Mouse (Mus musculus): ENCODE results near the gene Cd37.
A peak's percentile ranks its signal among the peaks of the same experiment; 100 is the strongest.

Gene Cd37

DNA sequence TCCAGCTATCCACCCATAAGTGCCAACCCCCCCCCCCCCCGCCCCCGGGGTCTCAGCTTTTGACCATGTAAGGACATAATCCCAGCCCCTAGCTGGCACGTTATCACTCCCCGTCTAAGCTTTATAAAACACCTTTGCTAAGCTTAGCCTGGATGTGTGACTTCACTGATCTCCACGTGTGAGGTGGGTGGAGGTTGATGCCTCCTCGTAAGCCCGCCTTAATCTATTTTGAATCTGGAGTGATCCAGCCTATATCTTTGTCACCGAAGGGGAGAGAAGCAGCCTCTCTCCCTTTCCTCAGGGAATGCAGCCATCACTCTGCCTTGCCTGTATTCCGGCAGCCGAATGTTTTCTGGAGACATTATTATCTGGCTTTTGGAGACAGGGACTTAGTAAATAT, 36.3 kb downstream of the Cd37 start:
- no peak for DNase-seq (ENCODE audit: low spot score)

DNA sequence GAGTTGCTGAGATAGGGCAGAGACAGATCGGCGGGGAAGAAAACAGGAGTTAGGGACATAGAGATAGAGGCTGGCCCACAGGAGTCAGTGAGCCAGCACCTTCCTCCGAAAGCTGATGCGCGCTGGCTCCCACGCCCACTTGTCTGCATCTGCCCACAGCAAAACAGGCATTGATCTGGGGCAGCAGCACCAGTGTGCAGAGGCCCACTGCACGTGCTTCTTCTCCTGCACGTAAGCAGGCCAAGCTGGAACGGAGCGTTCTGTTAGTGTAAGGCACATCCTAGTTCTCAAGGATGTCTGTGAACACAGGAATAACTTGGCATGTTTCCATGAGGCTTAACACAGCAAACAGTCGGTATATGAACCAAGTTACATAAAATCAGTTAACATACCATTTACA, 40.0 kb downstream of the Cd37 start:
- DNase-seq (ENCODE audit: low spot score), result no peak

DNA sequence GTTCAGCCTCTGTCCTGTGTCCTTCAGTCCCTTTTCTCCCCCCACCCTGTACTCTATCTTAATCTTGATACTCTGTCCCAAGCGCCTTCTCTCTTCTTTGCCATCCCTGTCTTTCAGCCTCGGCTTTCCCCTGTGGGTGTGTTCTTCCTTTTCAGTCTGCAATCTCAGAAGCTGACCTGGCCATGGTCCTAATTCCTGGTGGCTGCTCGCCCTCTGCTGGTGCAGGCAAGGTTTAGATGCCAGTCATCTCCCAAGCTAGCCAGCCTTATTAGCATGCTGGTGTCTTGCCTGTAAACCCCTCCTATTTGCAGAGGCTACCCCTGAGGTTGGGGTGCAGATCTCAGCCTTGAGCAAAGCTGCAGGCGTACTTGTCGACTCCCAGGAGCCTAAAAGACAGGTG, 40.5 kb downstream of the Cd37 start:
- peak; percentile 89 for DNase-seq (ENCODE audit: low spot score)

DNA sequence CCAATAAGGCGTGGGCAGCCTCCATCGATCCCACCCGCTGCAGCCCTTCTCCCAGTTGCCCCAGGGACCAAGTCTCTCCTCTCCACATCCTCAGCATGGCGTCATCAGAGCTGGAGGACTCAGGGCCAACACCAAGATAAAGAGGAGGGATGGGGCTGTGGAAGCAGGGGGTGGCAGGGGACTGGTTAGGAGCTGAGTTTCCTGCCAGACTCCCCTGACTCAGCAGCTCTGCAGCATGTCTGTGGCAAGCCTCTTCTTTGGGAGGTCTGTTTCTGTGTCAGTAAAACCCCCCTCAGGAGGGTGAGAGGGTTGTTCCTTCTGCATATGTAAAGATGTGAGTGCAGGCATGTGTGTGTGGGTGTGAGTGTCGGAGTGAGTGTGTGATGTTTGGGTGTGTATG, 41.9 kb downstream of the Cd37 start:
- DNase-seq (ENCODE audit: low spot score), result no peak

DNA sequence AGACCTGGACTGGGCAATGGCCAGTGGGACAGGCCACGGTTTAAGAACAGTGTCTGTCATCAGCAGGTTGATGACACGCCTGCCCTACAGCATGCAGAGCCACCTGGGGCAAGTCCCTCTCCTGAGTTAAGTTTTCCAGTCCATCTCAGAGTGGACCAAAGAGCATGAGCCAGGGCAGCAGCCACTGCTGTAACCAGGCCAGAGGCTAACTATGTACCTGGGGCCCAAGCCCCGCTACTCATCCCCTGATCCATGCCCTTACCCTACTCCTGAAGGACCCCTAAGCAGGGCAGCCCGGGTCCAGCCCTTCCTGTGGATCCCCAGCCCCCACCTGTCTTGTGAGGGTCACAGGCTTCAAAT, 42.8 kb downstream of the Cd37 start:
- DNase-seq (ENCODE audit: low spot score), result no peak

DNA sequence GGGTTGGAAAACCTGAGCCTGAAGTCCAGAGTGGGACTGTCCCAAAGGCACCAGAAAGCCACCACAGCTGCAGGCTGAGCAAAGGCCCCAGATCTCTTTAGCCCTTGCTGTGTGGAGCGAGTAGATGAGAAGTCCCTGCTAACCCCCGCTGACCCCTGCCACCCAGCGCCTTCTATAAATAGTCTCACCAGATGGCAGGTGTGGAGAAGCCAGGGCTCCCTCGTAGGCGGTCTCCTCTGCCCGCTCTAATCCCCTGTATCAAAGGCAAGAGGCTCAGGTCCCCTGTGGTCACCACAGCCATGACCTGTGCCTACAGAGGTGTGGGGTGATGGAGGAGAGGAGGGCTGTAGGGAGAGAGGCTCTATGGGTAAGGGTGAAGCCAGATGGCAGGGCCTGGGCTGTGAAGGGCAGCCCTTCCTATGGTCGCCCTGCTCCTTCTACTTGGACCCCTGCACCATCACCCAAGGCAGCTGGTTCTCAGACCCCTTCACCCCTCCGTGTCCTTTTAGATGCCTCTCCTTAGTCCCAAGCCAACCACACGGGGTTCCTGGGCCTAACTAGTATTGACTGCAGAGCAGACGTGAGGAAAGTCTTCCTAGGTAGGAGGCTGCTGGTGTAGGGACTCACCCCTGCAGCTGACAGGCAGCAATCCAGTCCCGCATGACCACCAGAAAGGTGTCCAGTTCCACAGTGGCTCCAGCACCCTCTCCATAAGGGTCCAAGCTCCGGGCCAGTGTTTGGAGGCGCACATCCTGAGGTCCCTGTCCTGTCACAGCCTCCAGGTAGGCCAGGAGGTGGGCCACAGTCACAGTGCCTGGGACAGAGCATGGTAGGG, 43.4 kb downstream of the Cd37 start:
- DNase-seq (ENCODE audit: low spot score), result no peak

DNA sequence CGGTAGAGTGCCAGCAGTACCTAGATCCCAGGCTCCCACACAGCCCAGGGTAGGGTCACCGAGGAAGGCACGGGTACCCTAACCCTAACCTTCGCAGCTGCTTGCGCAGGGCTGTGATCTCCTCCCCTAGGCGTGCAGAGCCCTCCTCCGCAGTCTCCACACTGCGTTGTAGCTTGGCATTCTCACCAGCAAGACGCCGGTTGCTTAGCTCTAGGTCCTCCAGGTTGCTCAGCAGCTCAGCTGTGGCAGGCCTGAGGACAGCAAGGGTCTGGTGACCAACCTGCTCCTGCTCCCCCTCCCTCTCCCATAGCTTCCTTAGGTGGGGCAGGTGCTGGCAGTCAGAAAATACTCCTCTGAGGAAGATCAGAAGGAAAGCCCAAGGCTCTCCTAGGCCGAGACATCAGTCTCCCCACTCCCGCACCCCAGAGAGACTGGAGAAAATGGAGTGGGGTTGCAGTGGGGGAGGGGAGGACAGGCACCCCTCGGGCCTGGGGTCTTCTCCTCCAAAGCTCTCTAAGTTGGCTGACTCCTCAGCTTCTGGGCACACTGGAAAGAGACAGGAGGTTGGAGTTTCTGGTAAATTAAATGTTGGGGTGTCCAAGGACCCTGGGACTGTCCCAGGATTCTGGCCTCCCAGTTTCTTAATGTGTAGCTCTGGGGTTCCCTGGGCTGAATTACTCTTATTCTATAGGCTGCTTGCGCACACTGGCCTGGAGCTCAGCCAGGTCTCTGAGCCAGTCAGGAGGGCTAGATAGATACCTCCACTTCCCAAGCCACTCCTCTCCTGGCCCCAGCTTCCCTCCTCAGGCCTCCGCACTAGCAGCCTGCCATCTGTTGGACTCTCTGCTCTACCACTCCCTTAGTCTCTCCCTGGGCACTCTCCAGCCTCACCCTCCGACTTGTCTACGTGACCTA, 44.8 kb downstream of the Cd37 start:
- no peak for DNase-seq (ENCODE audit: low spot score)

DNA sequence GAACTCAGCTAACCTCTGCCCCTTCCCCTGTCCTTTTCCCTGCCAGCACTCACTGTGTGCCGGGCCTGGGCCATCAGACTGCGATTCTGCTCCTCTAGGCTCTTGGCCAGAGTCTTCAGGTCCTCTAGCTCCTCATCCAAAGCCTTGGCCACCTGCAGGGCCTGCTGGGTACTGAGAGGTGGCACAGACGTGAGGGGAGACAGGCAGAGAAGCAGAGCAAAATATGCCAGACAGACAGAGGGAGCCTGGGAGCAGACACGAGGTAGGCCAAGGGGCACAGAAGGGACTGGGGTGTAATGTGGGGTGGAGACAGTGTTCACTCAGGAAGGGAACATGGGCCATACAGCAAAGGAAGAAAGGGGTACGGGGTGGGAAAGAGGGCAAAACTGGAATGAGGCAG, 45.5 kb downstream of the Cd37 start:
- DNase-seq (ENCODE audit: low spot score), result no peak

DNA sequence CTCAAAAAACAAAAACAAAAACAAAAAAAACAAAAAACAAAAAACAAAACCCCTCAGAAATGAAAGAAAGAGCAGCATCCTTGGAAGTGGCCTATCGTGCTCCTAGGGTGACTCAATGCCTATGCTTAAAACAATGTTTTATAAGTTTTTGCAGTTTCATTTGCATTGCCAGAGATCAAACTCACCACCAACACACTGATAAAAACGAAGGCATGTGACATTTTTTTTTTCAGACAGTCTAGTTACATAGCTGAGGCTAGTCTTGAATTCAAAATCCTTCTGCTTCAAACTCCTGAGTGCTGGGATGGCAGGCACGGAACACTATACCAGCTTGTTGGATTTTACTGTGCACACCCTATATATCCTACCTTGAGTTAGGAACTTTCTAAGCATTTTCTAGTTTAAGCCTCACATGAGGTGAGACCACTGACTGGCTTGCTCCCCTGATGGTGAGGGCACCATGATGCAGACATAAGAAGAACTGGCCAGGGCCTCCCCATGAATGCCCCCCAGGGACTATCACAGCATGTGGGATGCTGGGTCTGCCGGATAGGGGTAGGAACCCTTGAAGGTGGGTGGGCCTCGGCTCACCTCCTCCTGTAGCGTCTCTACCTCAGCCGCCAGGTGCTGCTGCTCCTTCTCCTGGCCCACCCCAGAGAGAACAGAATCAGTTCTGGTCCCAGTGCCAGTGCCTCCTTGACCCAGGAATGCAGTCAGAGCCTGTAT, 46.2 kb downstream of the Cd37 start:
- DNase-seq (ENCODE audit: low spot score), result no peak

DNA sequence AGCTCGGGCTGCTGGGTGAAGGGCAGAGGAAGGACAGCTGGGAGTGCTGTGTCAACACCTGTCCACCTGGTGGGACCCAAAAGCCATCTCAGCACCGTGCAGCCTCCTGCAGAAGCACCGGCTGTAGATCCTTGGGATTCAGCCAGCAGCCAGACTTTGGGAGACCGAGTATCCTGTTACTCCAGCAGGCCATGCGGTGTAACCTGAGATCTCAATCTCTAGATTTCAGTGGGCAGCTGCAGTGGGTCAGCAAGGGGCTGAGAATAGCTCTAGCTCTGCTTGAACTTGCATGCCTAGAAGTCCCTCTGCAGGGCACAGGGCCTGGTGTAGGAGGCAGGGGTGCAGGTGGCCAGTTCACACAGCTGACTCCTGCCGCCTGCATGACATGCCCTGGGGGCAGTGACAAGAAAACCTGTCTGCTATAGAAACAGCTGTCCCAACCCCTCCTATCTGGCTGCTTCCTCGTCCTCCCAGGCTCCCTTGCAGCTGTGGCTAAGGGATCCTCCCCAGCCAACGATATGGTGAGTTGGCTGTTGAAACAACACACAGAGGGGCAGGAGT, 47.0 kb downstream of the Cd37 start:
- peak; percentile 81 for DNase-seq (ENCODE audit: low spot score)

DNA sequence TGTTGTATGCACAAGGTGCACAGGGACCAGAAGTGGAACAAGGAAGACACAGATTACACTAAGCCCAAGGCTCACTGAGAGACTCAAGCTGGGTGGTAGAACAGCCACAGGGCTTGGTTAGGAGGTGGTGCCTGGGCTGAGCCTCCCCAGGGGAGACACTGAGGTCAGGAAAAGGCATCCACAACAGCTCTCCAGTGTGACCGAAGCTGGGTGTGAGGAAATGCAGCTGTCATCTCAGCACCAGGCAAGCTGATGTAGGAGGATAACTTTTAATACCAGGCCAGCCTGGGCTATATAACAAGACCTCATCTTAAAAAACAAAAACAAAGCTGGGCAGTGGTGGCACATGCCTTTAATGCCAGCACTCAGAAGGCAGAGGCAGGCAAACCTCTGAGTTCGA, 47.8 kb downstream of the Cd37 start:
- no peak for DNase-seq (ENCODE audit: low spot score)

DNA sequence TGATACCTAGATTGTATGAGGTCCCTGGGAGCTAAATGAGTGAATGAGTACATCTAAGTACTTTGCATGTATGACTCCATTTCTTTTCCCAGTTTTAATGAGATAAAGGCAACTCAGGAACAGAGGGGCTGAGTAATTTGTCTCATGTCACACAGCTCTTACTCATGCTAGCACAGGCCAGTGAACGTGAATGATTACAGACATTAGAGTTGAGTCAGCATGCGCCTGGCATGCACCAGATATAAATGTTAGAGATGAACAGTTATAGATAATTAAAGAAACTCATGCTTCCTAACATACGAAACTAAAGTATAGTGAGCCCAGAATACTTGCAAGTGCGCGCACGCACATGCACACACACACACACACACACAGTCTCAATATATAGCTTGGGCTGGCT, 48.7 kb downstream of the Cd37 start:
- no peak for DNase-seq (ENCODE audit: low spot score)

DNA sequence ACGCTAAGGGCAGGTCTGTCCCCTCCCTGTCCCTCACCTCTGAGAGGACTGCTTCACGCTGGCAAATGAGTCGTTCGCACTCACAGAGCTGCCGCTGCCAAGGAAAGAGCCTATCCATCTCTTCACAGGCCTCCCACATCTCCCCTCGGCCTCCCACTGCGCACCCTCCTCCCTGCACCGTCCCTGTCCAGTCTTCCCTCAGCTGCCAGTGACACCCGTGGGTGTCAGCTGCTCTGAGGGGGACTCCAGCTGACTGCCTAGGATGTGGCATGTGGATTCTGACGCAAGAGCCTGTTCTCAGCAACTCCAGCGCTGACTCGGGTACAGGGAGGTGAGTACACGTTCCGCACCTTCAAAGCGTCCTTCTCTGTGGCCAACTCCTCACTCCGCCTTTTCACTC, 49.3 kb downstream of the Cd37 start:
- DNase-seq (ENCODE audit: low spot score), result no peak

DNA sequence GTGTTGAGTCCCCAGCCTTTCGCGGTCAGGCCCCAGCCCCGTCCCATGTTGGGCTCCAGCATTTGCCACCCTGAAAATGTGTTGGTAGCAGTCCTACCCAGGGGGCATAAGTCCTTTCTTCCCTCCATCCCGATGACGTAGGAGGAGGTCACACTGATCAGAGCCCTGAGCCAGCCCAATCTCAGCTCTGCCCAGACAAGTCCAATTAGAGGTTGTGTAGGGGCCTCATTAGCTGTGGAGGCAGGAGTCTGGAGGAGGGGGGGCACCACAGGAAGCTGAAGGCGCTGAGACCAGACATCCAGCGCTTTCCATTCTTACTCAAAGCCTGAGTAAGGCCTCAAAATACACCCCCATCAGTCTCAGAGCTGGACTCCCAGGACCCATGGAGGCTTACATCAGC, 53.0 kb downstream of the Cd37 start:
- no peak for DNase-seq (ENCODE audit: low spot score)

DNA sequence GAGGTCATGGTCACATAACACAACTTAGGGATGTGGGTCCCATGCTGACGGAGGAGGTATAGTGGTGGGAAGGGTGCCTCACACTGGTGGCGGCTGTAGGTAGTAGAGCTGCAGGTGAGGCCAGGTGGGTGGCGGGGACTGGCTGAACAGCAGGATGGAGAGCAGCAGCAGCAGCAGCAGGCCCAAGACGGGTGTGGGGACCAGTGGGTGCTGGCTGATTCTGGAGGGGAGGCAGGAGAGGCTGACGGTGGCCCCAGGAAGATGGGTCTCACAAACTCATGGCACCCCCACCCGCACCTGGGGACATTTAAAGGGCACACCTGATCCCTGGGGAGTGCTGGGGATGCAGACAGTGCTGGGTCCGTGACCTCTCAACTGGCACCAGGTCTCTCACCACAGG, 55.2 kb downstream of the Cd37 start:
- no peak for DNase-seq (ENCODE audit: low spot score)
